Mouse (Mus musculus): ENCODE data around the gene Ttll9. TPM values are rescaled to one million over a fixed set of nuclear protein-coding genes. Genes with fewer than 3 reads are reported as not detected.

The Ttll9 gene
- polyA plus RNA-seq, 1 experiment from 2014 or later: 4.3 TPM

DNA sequence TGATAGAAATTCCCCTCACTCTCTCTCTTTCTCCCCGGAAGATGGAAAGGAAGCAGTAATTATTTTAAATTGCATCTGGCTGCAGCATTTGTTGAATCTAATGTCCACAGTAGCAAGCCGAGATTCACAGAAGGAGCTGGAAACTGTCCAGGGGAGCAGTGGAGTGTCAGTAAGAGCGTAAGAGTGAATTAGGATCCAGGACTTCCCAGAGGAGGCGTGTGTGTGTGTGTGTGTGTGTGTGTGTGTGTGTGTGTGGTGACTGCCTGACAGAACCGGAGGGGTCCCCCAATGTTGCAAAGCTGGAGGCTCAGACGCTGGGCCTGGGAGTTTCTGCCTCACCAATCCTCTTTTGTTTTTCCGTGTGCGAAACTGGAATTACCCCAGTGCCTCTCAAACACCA is 53.5 kb downstream of the Ttll9 start:
- H3K4me3 ChIP-seq (replicated peaks): no peak overlapping the region

DNA sequence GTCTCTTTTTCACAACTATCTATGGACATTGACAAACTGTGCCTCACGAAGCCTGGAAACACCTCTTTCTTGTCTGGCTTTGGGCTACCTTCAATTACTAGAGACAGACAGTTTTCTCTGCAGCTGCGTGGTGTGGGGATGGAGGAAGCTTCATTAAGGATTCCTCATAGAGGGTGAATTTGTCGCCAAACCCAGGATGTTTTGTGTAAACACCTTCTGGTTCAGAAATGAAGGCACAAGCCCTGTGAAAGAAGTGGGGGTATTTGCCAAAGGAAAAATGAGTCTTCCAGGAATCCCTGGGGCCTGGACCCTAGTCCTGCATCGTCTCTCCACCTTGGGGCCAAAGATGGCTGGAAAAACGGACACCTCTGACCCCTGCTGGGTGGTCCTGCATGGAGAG is 54.5 kb downstream of the Ttll9 start:
- Histone ChIP-seq H3K4me2 (replicated peaks) (no peak overlapping the region), H3K36me3 (peaks cover 13% of the 10 kb centered on the region; the same call in 1 of the 2 replicates), H3K9ac (peak overlapping the region; percentile 7; the same call in 1 of the 2 replicates), H3K27ac (replicated peaks) (no peak overlapping the region), H3K9me3 (replicated peaks) (no peaks in the 10 kb centered on the region), H3K4me3 (replicated peaks) (no peak overlapping the region), H3K27me3 (peaks cover 15% of the 10 kb centered on the region), H3K4me1 (peaks cover 15% of the 10 kb centered on the region)
- WGBS: 42% methylated on average over 5 of the region's 5 CpGs
- no peak for ATAC-seq (ENCODE audit: insufficient number of reproducible peaks, low FRiP score, low TSS enrichment, low read depth)

More for the DNA sequence above, 53.5 kb downstream of the Ttll9 start:
- Histone ChIP-seq H3K27me3 (peaks cover 15% of the 10 kb centered on the region), H3K9ac (no peak overlapping the region), H3K9me3 (replicated peaks) (no peaks in the 10 kb centered on the region), H3K4me2 (replicated peaks) (peak overlapping the region; percentile 77; the same call in 1 of the 2 replicates), H3K4me1 (peaks cover 15% of the 10 kb centered on the region), H3K27ac (replicated peaks) (no peak overlapping the region), H3K36me3 (peaks cover 21% of the 10 kb centered on the region)
- no peak for ATAC-seq (ENCODE audit: insufficient number of reproducible peaks, low FRiP score, low TSS enrichment, low read depth)
- WGBS: 39% methylated on average over 8 of the region's 8 CpGs

DNA sequence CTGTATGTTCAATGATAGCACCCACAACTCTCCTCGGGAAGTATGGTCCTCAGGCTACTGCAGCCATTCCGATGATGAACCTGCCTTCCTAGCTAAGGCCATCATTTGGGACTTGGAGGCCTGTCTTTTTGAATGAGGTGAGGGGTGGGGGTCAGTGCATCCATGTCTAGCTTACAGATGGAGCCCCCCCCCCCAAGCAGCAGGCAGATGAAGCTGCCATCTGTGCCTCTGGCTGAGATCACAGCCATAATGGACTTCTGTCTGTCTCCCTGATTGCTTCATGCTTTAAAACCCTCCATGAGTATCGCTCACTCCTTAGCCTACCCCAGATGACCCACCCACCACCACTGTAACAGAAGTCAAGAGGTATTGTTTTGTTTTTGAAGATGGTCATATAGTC is 57.1 kb downstream of the Ttll9 start:
- H3K4me3 ChIP-seq (replicated peaks): no peak overlapping the region
- peaks cover 4% of the 10 kb centered on the region for H3K4me1 ChIP-seq
- no peak overlapping the region for H3K4me2 ChIP-seq (replicated peaks)
- no peak for ATAC-seq (ENCODE audit: insufficient number of reproducible peaks, low FRiP score, low TSS enrichment, low read depth)
- H3K27me3 ChIP-seq: peaks cover 15% of the 10 kb centered on the region
- H3K9ac ChIP-seq: no peak overlapping the region
- no peak overlapping the region for H3K27ac ChIP-seq (replicated peaks)
- H3K36me3 ChIP-seq: no peaks in the 10 kb centered on the region
- H3K9me3 ChIP-seq (replicated peaks): no peaks in the 10 kb centered on the region
- 85% methylated on average over 3 of the region's 3 CpGs for WGBS

DNA sequence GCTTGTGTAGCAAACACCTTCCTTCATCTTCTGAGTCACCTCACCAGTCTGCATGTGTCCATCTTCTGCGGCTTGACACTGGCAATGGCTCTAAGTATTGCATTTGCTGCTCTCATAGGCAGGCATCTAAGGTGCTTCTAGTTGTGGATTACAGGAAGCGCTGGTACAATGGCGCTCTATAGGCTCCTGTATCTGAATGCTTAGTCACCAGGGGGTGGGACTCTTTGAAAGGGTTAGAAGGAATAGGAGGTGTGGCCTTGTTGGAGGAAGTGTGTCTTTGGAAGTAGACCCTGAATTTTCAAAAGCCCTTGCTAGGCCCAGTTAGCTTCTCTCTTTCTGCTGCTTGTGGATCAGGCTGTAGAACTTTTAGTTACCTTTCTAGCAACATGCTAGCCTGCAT is 58.9 kb downstream of the Ttll9 start:
- Histone ChIP-seq H3K9me3 (replicated peaks) (no peaks in the 10 kb centered on the region), H3K9ac (no peak overlapping the region), H3K4me2 (replicated peaks) (no peak overlapping the region), H3K27me3 (peaks cover 15% of the 10 kb centered on the region), H3K27ac (replicated peaks) (no peak overlapping the region), H3K4me3 (replicated peaks) (no peak overlapping the region), H3K36me3 (no peaks in the 10 kb centered on the region), H3K4me1 (no peaks in the 10 kb centered on the region)
- ATAC-seq (ENCODE audit: insufficient number of reproducible peaks, low FRiP score, low TSS enrichment, low read depth): no peak
- WGBS: 60% methylated on average over 3 of the region's 3 CpGs

DNA sequence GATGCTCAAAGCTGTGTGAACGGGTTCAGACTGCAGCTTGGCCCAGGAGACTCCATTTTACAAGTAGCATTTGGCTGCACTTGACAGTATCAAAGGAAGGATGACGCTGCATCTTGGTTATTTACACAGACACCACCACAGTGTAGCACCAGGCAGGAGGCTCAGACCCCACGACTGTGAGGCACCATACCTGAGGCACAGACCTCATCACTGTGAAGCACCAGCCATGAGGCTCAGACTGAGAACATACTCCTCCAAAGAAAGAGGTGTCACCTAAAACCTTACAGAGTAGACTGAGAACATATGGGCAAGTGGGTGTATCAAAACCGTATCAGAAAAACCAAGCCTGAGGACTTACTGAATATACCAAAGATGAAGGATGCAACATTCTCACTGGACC is 60.6 kb downstream of the Ttll9 start:
- H3K9me3 ChIP-seq (replicated peaks): no peaks in the 10 kb centered on the region
- no peak overlapping the region for H3K4me3 ChIP-seq (replicated peaks)
- 69% methylated on average over 4 of the region's 4 CpGs for WGBS
- H3K4me1 ChIP-seq: no peaks in the 10 kb centered on the region
- H3K36me3 ChIP-seq: no peaks in the 10 kb centered on the region
- no peak overlapping the region for H3K9ac ChIP-seq
- H3K27ac ChIP-seq (replicated peaks): no peak overlapping the region
- ATAC-seq (ENCODE audit: insufficient number of reproducible peaks, low FRiP score, low TSS enrichment, low read depth): no peak
- no peak overlapping the region for H3K4me2 ChIP-seq (replicated peaks)
- H3K27me3 ChIP-seq: peaks cover 14% of the 10 kb centered on the region

DNA sequence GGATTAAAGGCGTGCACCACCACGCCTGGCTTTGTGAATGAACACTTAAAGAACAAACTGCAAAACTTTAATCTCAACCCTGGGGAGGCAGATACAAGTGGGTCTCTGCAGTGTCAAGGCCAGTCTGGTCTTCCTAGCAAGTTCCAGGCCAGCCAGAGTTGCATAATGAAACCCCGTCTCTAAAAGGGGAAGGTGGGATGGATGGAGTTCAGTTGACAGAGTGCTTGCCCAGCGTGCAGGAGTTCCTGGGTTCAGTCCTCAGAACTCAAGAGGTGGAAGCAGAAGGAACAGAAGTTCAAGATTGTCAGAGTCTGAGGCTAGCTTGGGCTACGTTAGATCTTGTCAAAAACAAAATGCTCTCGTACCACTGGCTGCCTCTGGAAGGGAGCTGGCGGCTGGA is 63.8 kb downstream of the Ttll9 start:
- no peaks in the 10 kb centered on the region for H3K9me3 ChIP-seq (replicated peaks)
- no peak overlapping the region for H3K9ac ChIP-seq
- no peak overlapping the region for H3K4me2 ChIP-seq (replicated peaks)
- peaks cover 31% of the 10 kb centered on the region for H3K27me3 ChIP-seq
- H3K4me3 ChIP-seq (replicated peaks): no peak overlapping the region
- 81% methylated on average over 7 of the region's 7 CpGs for WGBS
- no peak for ATAC-seq (ENCODE audit: insufficient number of reproducible peaks, low FRiP score, low TSS enrichment, low read depth)
- no peaks in the 10 kb centered on the region for H3K4me1 ChIP-seq
- H3K27ac ChIP-seq (replicated peaks): no peak overlapping the region
- H3K36me3 ChIP-seq: no peaks in the 10 kb centered on the region

DNA sequence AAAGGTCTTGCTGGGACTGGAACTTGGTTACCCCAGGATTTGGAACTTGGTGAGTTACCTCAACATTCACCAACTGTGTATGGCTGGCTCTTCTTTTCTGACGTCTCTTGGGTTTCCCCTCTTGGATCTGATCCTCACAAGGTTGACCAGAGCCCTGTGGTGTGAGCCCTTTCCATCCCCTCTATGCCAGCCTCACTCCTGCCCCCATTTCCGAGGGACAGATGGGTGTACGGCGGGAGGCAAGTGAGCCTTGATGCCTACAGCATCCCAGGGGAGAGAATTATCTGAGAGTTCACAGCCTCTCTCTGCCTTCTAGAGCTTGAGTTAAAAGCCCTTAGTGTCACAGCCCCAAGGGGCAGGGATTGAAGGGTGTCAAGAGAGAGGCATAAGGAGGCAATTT is 65.2 kb downstream of the Ttll9 start:
- Histone ChIP-seq H3K4me2 (replicated peaks) (no peak overlapping the region), H3K9me3 (replicated peaks) (no peaks in the 10 kb centered on the region), H3K4me1 (peaks cover 11% of the 10 kb centered on the region), H3K36me3 (no peaks in the 10 kb centered on the region), H3K9ac (no peak overlapping the region), H3K4me3 (replicated peaks) (no peak overlapping the region), H3K27me3 (peaks cover 45% of the 10 kb centered on the region), H3K27ac (replicated peaks) (no peak overlapping the region)
- 64% methylated on average over 4 of the region's 4 CpGs for WGBS
- no peak for ATAC-seq (ENCODE audit: insufficient number of reproducible peaks, low FRiP score, low TSS enrichment, low read depth)

DNA sequence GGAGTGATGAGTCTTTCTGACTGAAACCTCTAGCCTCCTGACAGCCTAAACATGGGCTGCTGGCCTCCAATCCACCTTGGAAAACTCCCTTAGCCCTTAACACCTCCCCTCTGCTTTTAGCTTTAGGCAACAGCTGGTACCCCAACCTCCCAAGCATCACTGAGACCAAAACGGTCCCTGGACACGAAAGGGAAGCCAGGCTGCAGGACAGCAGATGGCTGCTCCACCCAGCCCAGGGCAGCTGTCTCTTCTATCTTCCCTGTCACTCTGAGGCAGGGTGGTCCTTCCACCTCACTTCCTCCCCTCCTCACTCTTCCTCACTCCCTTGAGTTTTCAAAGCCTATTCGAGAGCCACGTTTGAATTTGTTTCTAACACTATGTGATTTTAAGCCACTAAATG is 68.1 kb downstream of the Ttll9 start:
- Histone ChIP-seq H3K27ac (replicated peaks) (no peak overlapping the region), H3K4me2 (replicated peaks) (no peak overlapping the region), H3K9me3 (replicated peaks) (no peaks in the 10 kb centered on the region), H3K36me3 (no peaks in the 10 kb centered on the region), H3K4me3 (replicated peaks) (no peak overlapping the region), H3K27me3 (peaks cover 71% of the 10 kb centered on the region), H3K4me1 (peaks cover 11% of the 10 kb centered on the region), H3K9ac (no peak overlapping the region)
- WGBS: 30% methylated on average over 4 of the region's 4 CpGs
- no peak for ATAC-seq (ENCODE audit: insufficient number of reproducible peaks, low FRiP score, low TSS enrichment, low read depth)

DNA sequence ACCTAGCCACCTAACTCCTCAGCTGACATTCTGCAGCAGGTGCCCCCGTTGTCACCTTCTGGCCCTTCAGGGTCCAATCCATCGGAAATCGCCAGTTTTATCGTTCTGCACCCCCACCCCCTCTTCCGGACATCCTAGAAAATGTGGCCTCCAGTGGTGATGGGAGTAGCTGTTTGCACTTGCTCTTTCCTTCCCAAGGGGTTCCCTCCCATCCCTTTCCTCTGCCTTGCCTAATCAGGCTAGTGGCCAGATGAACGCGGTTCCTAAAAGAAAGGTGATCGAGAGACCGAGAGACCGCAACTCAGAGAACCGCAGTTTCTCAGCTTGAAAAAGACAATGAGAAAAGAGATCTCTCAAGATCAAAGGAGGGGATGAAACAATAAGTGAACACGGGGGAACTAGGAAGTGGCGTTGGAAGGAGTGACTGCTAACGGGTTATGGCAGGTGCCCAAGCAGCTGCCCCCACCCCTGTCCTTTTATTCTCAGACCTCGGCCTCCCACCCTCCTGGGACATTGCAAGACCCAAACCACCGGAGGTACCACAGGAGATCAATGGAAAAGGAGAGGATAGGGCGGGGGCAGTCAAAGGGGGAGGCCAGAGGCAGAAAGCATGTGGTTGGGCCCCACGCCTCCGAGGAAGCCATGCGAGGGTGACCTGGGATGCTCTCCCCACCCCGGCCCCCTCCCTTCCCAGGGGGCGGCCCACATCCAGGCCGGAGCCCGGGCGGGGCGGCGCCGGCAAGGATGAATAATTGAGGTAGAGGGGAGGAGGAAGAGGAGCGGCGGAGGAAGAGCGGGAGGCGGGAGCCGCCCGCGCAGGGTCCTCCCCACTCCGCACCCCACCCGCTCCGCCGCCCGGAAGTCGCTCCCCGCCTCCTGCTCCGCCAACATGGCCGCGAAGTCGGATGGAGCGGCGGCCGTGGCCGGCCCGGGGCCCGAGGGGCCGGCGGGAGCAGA is 69.1 kb downstream of the Ttll9 start, which contains the start of gene Xkr7:
Gene Xkr7 (plus strand): TSS at position 727 of the 957 bp plus-strand sequence.
- ATAC-seq (ENCODE audit: insufficient number of reproducible peaks, low FRiP score, low TSS enrichment, low read depth): peak; percentile 62
- no peaks in the 10 kb centered on the region for H3K36me3 ChIP-seq
- peaks cover 72% of the 10 kb centered on the region for H3K27me3 ChIP-seq
- no peak within 1 kb of the TSS for H3K9ac ChIP-seq
- H3K4me1 ChIP-seq: peaks cover 11% of the 10 kb centered on the region
- 4% methylated on average over 44 of the region's 54 CpGs for WGBS
- no peaks in the 10 kb centered on the region for H3K9me3 ChIP-seq (replicated peaks)
- H3K4me3 ChIP-seq (replicated peaks): peak within 1 kb of the TSS; percentile 40
- no peak within 1 kb of the TSS for H3K27ac ChIP-seq (replicated peaks)
- peak within 1 kb of the TSS; percentile 83 for H3K4me2 ChIP-seq (replicated peaks)

DNA sequence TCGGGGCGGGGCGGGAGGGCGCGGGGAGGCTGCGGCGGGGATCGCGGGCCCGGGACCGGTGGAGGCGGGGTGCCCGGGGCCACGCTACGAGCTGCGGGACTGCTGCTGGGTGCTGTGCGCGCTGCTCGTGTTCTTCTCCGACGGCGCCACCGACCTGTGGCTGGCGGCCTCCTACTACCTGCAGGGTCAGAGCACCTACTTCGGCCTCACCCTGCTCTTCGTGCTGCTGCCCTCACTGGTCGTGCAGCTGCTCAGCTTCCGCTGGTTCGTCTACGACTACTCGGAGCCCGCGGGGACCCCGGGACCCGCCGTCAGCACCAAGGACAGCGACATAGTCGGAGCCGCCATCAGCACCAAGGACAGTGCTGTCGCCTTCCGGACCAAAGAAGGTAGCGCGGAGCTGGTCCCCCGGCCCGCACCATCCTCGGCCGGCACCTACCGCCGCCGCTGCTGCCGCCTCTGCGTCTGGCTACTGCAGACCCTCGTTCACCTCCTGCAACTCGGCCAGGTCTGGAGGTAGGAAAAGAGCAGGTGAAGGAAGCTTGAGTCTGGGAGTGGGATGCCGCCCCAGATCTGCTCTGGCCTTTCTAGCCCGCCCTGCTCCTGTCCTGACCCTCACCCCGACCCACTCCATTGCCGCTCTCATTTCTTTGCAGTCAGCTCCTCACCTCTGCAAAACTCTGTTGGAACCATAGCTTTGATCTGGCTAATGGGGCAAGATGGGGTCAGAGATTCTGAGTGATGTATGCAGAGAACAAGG is 70.0 kb downstream of the Ttll9 start:
- Histone ChIP-seq H3K4me2 (replicated peaks) (peak overlapping the region; percentile 83), H3K4me3 (replicated peaks) (peak overlapping the region; percentile 40), H3K27me3 (peaks cover 69% of the 10 kb centered on the region), H3K4me1 (peaks cover 11% of the 10 kb centered on the region), H3K9ac (no peak overlapping the region), H3K36me3 (no peaks in the 10 kb centered on the region), H3K27ac (replicated peaks) (no peak overlapping the region), H3K9me3 (replicated peaks) (no peaks in the 10 kb centered on the region)
- 2% methylated on average over 48 of the region's 58 CpGs for WGBS
- ATAC-seq (ENCODE audit: insufficient number of reproducible peaks, low FRiP score, low TSS enrichment, low read depth): peak; percentile 53

DNA sequence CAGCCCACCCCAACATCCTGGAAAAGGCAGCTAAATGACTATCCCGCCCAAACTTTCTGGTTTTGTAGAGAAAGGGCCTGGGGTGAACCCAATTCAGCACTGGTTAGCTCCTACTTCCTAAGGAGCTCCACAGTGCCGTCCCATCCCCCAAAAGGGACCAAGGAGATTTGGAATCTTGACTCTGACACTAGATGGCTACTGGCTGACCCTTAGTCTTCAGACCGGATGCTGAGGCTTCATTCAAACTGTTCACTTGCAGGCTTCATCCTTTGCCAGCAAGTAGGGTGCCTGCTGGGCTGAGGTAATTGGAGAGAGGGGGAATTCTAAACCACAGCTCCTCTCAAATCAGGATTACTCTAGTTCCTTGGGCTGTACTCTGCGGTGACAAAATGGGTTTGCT is 70.7 kb downstream of the Ttll9 start:
- Histone ChIP-seq H3K27ac (replicated peaks) (no peak overlapping the region), H3K4me1 (peaks cover 11% of the 10 kb centered on the region), H3K9me3 (replicated peaks) (no peaks in the 10 kb centered on the region), H3K4me2 (replicated peaks) (no peak overlapping the region), H3K9ac (no peak overlapping the region), H3K4me3 (replicated peaks) (no peak overlapping the region), H3K27me3 (peaks cover 64% of the 10 kb centered on the region), H3K36me3 (no peaks in the 10 kb centered on the region)
- ATAC-seq (ENCODE audit: insufficient number of reproducible peaks, low FRiP score, low TSS enrichment, low read depth): no peak
- WGBS: 12% methylated on average over 4 of the region's 4 CpGs

Measured in embryonic facial prominence, embryonic 15.5 days (tissue).